Mouse (Mus musculus): ENCODE results near the gene Cyp24a1. TPM values are rescaled to one million over a fixed set of nuclear protein-coding genes. Genes with fewer than 3 reads are reported as not detected.
A peak's percentile ranks its signal among the peaks of the same experiment; 100 is the strongest.

Cyp24a1 gene
- polyA plus RNA-seq (2014; fragmentation: Nextera tagmentation; extraction: Ambion mirVana): 0.09 and 0.22 TPM in 2 replicates

- WGBS: under 1% methylated on average over 36 of the region's 36 CpGs
- Histone ChIP-seq H3K9ac (replicated peaks; ENCODE audit: low read length) (peak within 1 kb of the TSS; percentile 20; the same call in 1 of the 2 replicates), H3K27me3 (ENCODE audit: control insufficient read depth, insufficient read depth, low read length) (peaks cover 42% of the 10 kb centered on the region), H3K27ac (replicated peaks; ENCODE audit: low read depth, low read length) (no peak within 1 kb of the TSS), H3K4me1 (ENCODE audit: control insufficient read depth, insufficient read depth, low read length) (peaks cover 7% of the 10 kb centered on the region; the same call in 1 of the 2 replicates), H3K9me3 (ENCODE audit: control insufficient read depth, low read length) (no peaks in the 10 kb centered on the region), H3K36me3 (ENCODE audit: control insufficient read depth, insufficient read depth, low read length) (no peaks in the 10 kb centered on the region), H3K4me3 (replicated peaks; ENCODE audit: low read depth, low read length) (peak within 1 kb of the TSS; percentile 30), H3K4me2 (ENCODE audit: low read length) (peak within 1 kb of the TSS; percentile 53)
- DNase-seq: peak; percentile 71
- peak; percentile 37; the same call in 1 of the 2 replicates for ATAC-seq (ENCODE audit: low FRiP score, low TSS enrichment)
These were observed at the start of gene Cyp24a1 for GRCm38 (mm10) chr2:170497091-170497566. Cyp24a1 (minus strand) TSS chr2:170497145.

GRCm38 (mm10) chr2:170545745-170546144 lies 48.8 kb upstream of the Cyp24a1 start:
- 67% methylated on average over 4 of the region's 4 CpGs for WGBS
- ATAC-seq (ENCODE audit: low FRiP score, low TSS enrichment) (no peak), DNase-seq (no peak)
- H3K4me1 ChIP-seq (ENCODE audit: control insufficient read depth, insufficient read depth, low read length): no peaks in the 10 kb centered on the region
- no peaks in the 10 kb centered on the region for H3K9me3 ChIP-seq (ENCODE audit: control insufficient read depth, low read length)
- no peak overlapping the region for H3K9ac ChIP-seq (replicated peaks; ENCODE audit: low read length)
- no peak overlapping the region for H3K4me2 ChIP-seq (ENCODE audit: low read length)
- H3K36me3 ChIP-seq (ENCODE audit: control insufficient read depth, insufficient read depth, low read length): no peaks in the 10 kb centered on the region
- no peak overlapping the region for H3K27ac ChIP-seq (replicated peaks; ENCODE audit: low read depth, low read length)
- no peaks in the 10 kb centered on the region for H3K27me3 ChIP-seq (ENCODE audit: control insufficient read depth, insufficient read depth, low read length)
- H3K4me3 ChIP-seq (replicated peaks; ENCODE audit: low read depth, low read length): no peak overlapping the region

- whole genome bisulfite sequencing: 90% methylated on average over 7 of the region's 7 CpGs
- no peak overlapping the region for H3K4me2 ChIP-seq (ENCODE audit: low read length)
- no peak for ATAC-seq (ENCODE audit: low FRiP score, low TSS enrichment)
These were observed 48.0 kb upstream of the Cyp24a1 start for GRCm38 (mm10) chr2:170544950-170545349.

GRCm38 (mm10) chr2:170544159-170544558 lies 47.2 kb upstream of the Cyp24a1 start:
- H3K36me3 ChIP-seq (ENCODE audit: control insufficient read depth, insufficient read depth, low read length): no peaks in the 10 kb centered on the region
- no peak overlapping the region for H3K4me2 ChIP-seq (ENCODE audit: low read length)
- no peak overlapping the region for H3K9ac ChIP-seq (replicated peaks; ENCODE audit: low read length)
- ATAC-seq (ENCODE audit: low FRiP score, low TSS enrichment) (no peak), DNase-seq (peak; percentile 20)
- no peaks in the 10 kb centered on the region for H3K9me3 ChIP-seq (ENCODE audit: control insufficient read depth, low read length)
- H3K4me3 ChIP-seq (replicated peaks; ENCODE audit: low read depth, low read length): no peak overlapping the region
- no peaks in the 10 kb centered on the region for H3K4me1 ChIP-seq (ENCODE audit: control insufficient read depth, insufficient read depth, low read length)
- no peaks in the 10 kb centered on the region for H3K27me3 ChIP-seq (ENCODE audit: control insufficient read depth, insufficient read depth, low read length)
- 64% methylated on average over 3 of the region's 3 CpGs for WGBS
- no peak overlapping the region for H3K27ac ChIP-seq (replicated peaks; ENCODE audit: low read depth, low read length)

More at GRCm38 (mm10) chr2:170544950-170545349, 48.0 kb upstream of the Cyp24a1 start:
- Histone ChIP-seq H3K27ac (replicated peaks; ENCODE audit: low read depth, low read length) (no peak overlapping the region), H3K27me3 (ENCODE audit: control insufficient read depth, insufficient read depth, low read length) (no peaks in the 10 kb centered on the region), H3K36me3 (ENCODE audit: control insufficient read depth, insufficient read depth, low read length) (no peaks in the 10 kb centered on the region), H3K9me3 (ENCODE audit: control insufficient read depth, low read length) (no peaks in the 10 kb centered on the region), H3K4me1 (ENCODE audit: control insufficient read depth, insufficient read depth, low read length) (no peaks in the 10 kb centered on the region), H3K9ac (replicated peaks; ENCODE audit: low read length) (no peak overlapping the region), H3K4me3 (replicated peaks; ENCODE audit: low read depth, low read length) (no peak overlapping the region)
- no peak for DNase-seq

GRCm38 (mm10) chr2:170543625-170544024 lies 46.7 kb upstream of the Cyp24a1 start:
- Histone ChIP-seq H3K4me2 (ENCODE audit: low read length) (no peak overlapping the region), H3K9me3 (ENCODE audit: control insufficient read depth, low read length) (no peaks in the 10 kb centered on the region), H3K27ac (replicated peaks; ENCODE audit: low read depth, low read length) (no peak overlapping the region), H3K36me3 (ENCODE audit: control insufficient read depth, insufficient read depth, low read length) (no peaks in the 10 kb centered on the region), H3K9ac (replicated peaks; ENCODE audit: low read length) (no peak overlapping the region), H3K4me3 (replicated peaks; ENCODE audit: low read depth, low read length) (no peak overlapping the region), H3K27me3 (ENCODE audit: control insufficient read depth, insufficient read depth, low read length) (no peaks in the 10 kb centered on the region), H3K4me1 (ENCODE audit: control insufficient read depth, insufficient read depth, low read length) (no peaks in the 10 kb centered on the region)
- 79% methylated on average over 5 of the region's 5 CpGs for WGBS
- ATAC-seq (ENCODE audit: low FRiP score, low TSS enrichment) (no peak), DNase-seq (no peak)

- H3K4me1 ChIP-seq (ENCODE audit: control insufficient read depth, insufficient read depth, low read length): no peaks in the 10 kb centered on the region
- DNase-seq (no peak), ATAC-seq (ENCODE audit: low FRiP score, low TSS enrichment) (no peak)
- no peaks in the 10 kb centered on the region for H3K36me3 ChIP-seq (ENCODE audit: control insufficient read depth, insufficient read depth, low read length)
- H3K4me3 ChIP-seq (replicated peaks; ENCODE audit: low read depth, low read length): no peak overlapping the region
- no peak overlapping the region for H3K9ac ChIP-seq (replicated peaks; ENCODE audit: low read length)
- no peak overlapping the region for H3K4me2 ChIP-seq (ENCODE audit: low read length)
- no peaks in the 10 kb centered on the region for H3K27me3 ChIP-seq (ENCODE audit: control insufficient read depth, insufficient read depth, low read length)
- H3K9me3 ChIP-seq (ENCODE audit: control insufficient read depth, low read length): no peaks in the 10 kb centered on the region
- WGBS: 91% methylated on average over 9 of the region's 9 CpGs
- H3K27ac ChIP-seq (replicated peaks; ENCODE audit: low read depth, low read length): no peak overlapping the region
These were observed 42.3 kb upstream of the Cyp24a1 start for GRCm38 (mm10) chr2:170539211-170539610.

- Histone ChIP-seq H3K36me3 (ENCODE audit: control insufficient read depth, insufficient read depth, low read length) (no peaks in the 10 kb centered on the region), H3K4me1 (ENCODE audit: control insufficient read depth, insufficient read depth, low read length) (no peaks in the 10 kb centered on the region), H3K4me2 (ENCODE audit: low read length) (no peak overlapping the region), H3K27ac (replicated peaks; ENCODE audit: low read depth, low read length) (no peak overlapping the region), H3K4me3 (replicated peaks; ENCODE audit: low read depth, low read length) (no peak overlapping the region), H3K9ac (replicated peaks; ENCODE audit: low read length) (no peak overlapping the region), H3K27me3 (ENCODE audit: control insufficient read depth, insufficient read depth, low read length) (no peaks in the 10 kb centered on the region), H3K9me3 (ENCODE audit: control insufficient read depth, low read length) (no peaks in the 10 kb centered on the region)
- DNase-seq (no peak), ATAC-seq (ENCODE audit: low FRiP score, low TSS enrichment) (no peak)
These were observed 38.9 kb upstream of the Cyp24a1 start for GRCm38 (mm10) chr2:170535841-170536240.

GRCm38 (mm10) chr2:170534803-170535174 lies 37.8 kb upstream of the Cyp24a1 start:
- Histone ChIP-seq H3K9ac (replicated peaks; ENCODE audit: low read length) (no peak overlapping the region), H3K9me3 (ENCODE audit: control insufficient read depth, low read length) (no peaks in the 10 kb centered on the region), H3K27me3 (ENCODE audit: control insufficient read depth, insufficient read depth, low read length) (no peaks in the 10 kb centered on the region), H3K4me1 (ENCODE audit: control insufficient read depth, insufficient read depth, low read length) (no peaks in the 10 kb centered on the region), H3K4me3 (replicated peaks; ENCODE audit: low read depth, low read length) (no peak overlapping the region), H3K27ac (replicated peaks; ENCODE audit: low read depth, low read length) (no peak overlapping the region), H3K4me2 (ENCODE audit: low read length) (no peak overlapping the region), H3K36me3 (ENCODE audit: control insufficient read depth, insufficient read depth, low read length) (no peaks in the 10 kb centered on the region)
- no peak for DNase-seq
- no peak for ATAC-seq (ENCODE audit: low FRiP score, low TSS enrichment)
- 96% methylated on average over 11 of the region's 11 CpGs for WGBS

- Histone ChIP-seq H3K4me1 (ENCODE audit: control insufficient read depth, insufficient read depth, low read length) (no peaks in the 10 kb centered on the region), H3K4me3 (replicated peaks; ENCODE audit: low read depth, low read length) (no peak overlapping the region), H3K9ac (replicated peaks; ENCODE audit: low read length) (no peak overlapping the region), H3K9me3 (ENCODE audit: control insufficient read depth, low read length) (no peaks in the 10 kb centered on the region), H3K4me2 (ENCODE audit: low read length) (no peak overlapping the region), H3K27ac (replicated peaks; ENCODE audit: low read depth, low read length) (no peak overlapping the region), H3K27me3 (ENCODE audit: control insufficient read depth, insufficient read depth, low read length) (no peaks in the 10 kb centered on the region), H3K36me3 (ENCODE audit: control insufficient read depth, insufficient read depth, low read length) (no peaks in the 10 kb centered on the region)
- WGBS: 55% methylated on average over 12 of the region's 12 CpGs
- DNase-seq: no peak
- ATAC-seq (ENCODE audit: low FRiP score, low TSS enrichment): no peak
These were observed 37.3 kb upstream of the Cyp24a1 start for GRCm38 (mm10) chr2:170534116-170534802.

All from midbrain, embryonic 14.5 days (tissue).